Mouse (Mus musculus) liver, postnatal 0 days (tissue): Measurements from ENCODE around the gene Elmo2. TPM values are rescaled to one million over a fixed set of nuclear protein-coding genes. Genes with fewer than 3 reads are reported as not detected.

Source experiments
- ATAC-seq: fragments of 200-750 bp; cut with Nextera tagmentation; 2 replicates; pipeline ENCODE4 v1.8.0; 2017; ENCODE audit warnings: mild to moderate bottlenecking, moderate library complexity
- DNase-seq: peaks from one replicate; pipeline ENCODE4 v3.0.0-alpha.2; 2016
- H3K27ac ChIP-seq: fragments of 300-500 bp; sonication (generic); 2 replicates; pipeline ENCODE4 v1.5.1; 2014; ENCODE audit warnings: antibody characterized with exemption, moderate library complexity, mild to moderate bottlenecking, low read depth
- H3K27me3 ChIP-seq: fragments of 300-500 bp; sonication (generic); 2 replicates; pipeline ENCODE4 v1.6.1; 2014; ENCODE audit warnings: low read length, control low read depth, mixed read lengths; ENCODE audit not compliant: insufficient read depth
- H3K36me3 ChIP-seq: fragments of 300-500 bp; sonication (generic); replicated peaks from 2 replicates; pipeline ENCODE4 v1.6.1; 2014; ENCODE audit warnings: mild to moderate bottlenecking, control low read depth, low read length, moderate library complexity, mixed read lengths; ENCODE audit not compliant: insufficient read depth
- H3K4me1 ChIP-seq: fragments of 300-500 bp; sonication (generic); 2 replicates; pipeline ENCODE4 v1.6.1; 2014; ENCODE audit warnings: antibody characterized with exemption, mild to moderate bottlenecking, control low read depth; ENCODE audit not compliant: insufficient read depth
- H3K4me2 ChIP-seq: fragments of 300-500 bp; sonication (generic); 2 replicates; pipeline ENCODE4 v1.6.1; 2014; ENCODE audit warnings: low read depth, mild to moderate bottlenecking, low read length, moderate library complexity, mixed read lengths
- H3K4me3 ChIP-seq: fragments of 300-500 bp; sonication (generic); 2 replicates; pipeline ENCODE4 v1.5.1; 2014; ENCODE audit warnings: low read depth, low read length
- H3K9ac ChIP-seq: fragments of 300-500 bp; sonication (generic); replicated peaks from 2 replicates; pipeline ENCODE4 v1.6.1; 2014; ENCODE audit warnings: mild to moderate bottlenecking, moderate library complexity
- H3K9me3 ChIP-seq: fragments of 300-500 bp; sonication (generic); 2 replicates; pipeline ENCODE4 v1.6.1; 2016; ENCODE audit warnings: mild to moderate bottlenecking, control low read depth, low read length, mixed read lengths
- CTCF ChIP-seq: sonication (generic); IDR thresholded peaks from 2 replicates; pipeline ENCODE4 v1.5.1; 2016; ENCODE audit warnings: antibody characterized with exemption, low read depth
- EP300 ChIP-seq: IDR thresholded peaks from 2 replicates; pipeline ENCODE4 v1.6.1; 2016; ENCODE audit warnings: antibody characterized with exemption, low read depth, mild to moderate bottlenecking
- WGBS: fragments of 180-500 bp; shearing (Covaris S2); extraction: QIAGEN DNeasy Blood & Tissue Kit; methylation state at CpG from one replicate; pipeline ENCODE4 v1.1.7; 2014; ENCODE audit not compliant: insufficient replicate concordance; 5-methylcytosine and 5-hydroxymethylcytosine counted together
- polyA plus RNA-seq: library from polyadenylated mRNA; unstranded; fragments of >200 nt; fragmentation: Nextera tagmentation; extraction: Ambion mirVana; gene quantifications from 2 replicates; pipeline ENCODE4 v1.2.1, GENCODE M21; 2015

The Elmo2 gene
- polyA plus RNA-seq, 1 experiment from 2014 or later = 12.3 TPM

DNA sequence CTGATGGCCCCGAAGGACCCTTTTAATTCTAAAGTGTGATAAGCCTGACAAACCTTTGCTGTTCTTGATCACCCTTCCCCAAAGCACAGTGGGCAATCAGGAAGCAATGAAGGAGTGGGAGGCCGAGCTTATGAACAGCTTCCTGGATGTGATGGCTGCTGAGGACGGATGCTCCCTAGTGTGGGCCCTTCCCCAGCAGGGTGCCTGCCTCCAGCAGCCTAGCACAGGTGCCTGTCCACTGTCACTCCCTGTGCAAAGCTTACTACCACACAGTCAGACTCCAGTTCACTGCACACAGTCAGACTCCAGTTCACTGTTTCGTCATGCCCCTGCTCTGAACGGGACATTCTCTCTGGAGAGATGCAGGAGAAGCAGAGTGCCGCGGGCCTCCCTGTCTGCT is 13.9 kb downstream of the Elmo2 start:
- 68% methylated on average over 7 of the region's 7 CpGs for WGBS
- TF ChIP-seq CTCF (no peak), EP300 (no peak)
- DNase-seq (no peak), ATAC-seq (no peak)
- Histone ChIP-seq H3K27me3 (no peaks in the 10 kb centered on the region), H3K9ac (no peak overlapping the region), H3K27ac (no peak overlapping the region), H3K4me1 (peaks cover 4% of the 10 kb centered on the region), H3K4me2 (no peak overlapping the region), H3K9me3 (no peaks in the 10 kb centered on the region), H3K4me3 (no peak overlapping the region), H3K36me3 (peaks cover 40% of the 10 kb centered on the region)

DNA sequence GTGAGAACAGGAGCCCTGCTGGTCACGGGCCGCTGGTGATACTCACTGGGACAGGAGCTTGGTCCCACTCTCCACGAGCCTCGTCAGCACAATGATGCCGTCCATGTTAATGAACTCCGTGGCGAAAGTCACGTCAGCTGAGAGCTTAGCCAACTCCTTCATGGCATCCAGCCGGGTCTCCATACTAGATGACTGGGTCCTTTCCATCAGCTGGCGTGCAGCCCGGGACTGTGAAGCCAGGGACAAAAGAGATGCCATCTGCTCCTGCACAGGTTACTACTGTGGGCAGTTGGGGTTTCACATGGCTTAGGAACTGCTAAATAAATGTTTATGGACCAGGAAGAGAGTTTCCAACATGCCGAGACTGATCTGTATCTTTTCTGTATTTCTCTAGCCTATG is 14.7 kb downstream of the Elmo2 start:
- Histone ChIP-seq H3K9ac (no peak overlapping the region), H3K36me3 (peaks cover 41% of the 10 kb centered on the region), H3K4me1 (no peaks in the 10 kb centered on the region; the same call in 1 of the 2 replicates), H3K4me2 (no peak overlapping the region), H3K27me3 (no peaks in the 10 kb centered on the region), H3K4me3 (no peak overlapping the region), H3K9me3 (no peaks in the 10 kb centered on the region), H3K27ac (no peak overlapping the region)
- WGBS = 86% methylated on average over 12 of the region's 12 CpGs
- DNase-seq = no peak
- ATAC-seq = no peak
- TF ChIP-seq CTCF (no peak), EP300 (no peak)

DNA sequence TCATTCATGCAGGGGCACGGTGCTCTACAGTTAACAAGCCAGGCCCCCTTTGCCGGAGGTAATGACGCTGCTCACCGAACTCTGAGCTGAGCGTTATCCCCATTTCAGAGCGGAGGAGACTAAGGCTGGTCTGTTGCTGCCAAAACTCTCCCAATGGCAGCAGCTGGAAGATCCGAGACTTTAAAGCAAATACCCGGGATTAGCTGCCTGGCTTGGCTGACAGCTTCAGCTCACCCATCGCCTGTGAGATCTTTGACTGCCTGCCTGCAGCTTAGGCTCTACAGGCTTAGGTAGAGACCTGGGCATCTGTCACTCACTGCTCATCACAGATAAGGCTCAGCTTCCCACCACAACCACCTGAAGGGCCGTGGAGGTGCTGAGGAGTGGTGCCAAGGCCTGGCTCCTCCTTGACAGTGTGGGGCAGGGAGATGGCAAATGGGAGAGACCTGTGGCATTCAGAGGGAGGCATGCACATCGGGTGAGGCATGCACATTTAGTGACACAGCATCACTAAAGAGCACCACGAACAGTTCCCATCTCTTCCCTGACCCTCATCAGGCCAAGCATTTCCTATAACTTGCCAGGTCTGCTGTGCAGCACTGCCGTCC is 15.4 kb downstream of the Elmo2 start:
- no peak for TF ChIP-seq CTCF
- no peak for TF ChIP-seq EP300
- Histone ChIP-seq H3K27ac (no peak overlapping the region), H3K9ac (no peak overlapping the region), H3K27me3 (no peaks in the 10 kb centered on the region), H3K4me1 (no peaks in the 10 kb centered on the region; the same call in 1 of the 2 replicates), H3K9me3 (no peaks in the 10 kb centered on the region), H3K36me3 (peaks cover 41% of the 10 kb centered on the region), H3K4me2 (no peak overlapping the region), H3K4me3 (no peak overlapping the region)
- no peak for ATAC-seq
- DNase-seq = no peak
- 79% methylated on average over 13 of the region's 13 CpGs for WGBS

DNA sequence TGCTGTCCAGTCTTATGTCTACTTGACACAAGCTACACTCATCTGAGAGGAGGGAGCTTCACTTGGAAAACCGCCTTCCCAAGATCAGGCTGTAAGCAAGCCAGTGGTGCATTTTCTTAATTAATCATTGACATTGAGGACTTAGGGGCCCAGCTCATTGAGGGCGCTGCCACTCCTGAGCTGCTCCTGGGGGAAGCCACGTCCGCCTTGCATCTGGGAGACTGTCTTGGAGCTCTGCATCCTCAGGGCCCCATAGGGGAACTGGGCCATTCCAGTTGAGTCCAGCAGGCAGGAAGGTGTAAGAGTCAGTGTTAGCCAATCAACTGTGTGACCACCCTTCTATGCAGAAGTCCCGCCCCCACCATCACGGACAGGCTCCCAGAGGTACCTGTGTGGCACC is 18.5 kb downstream of the Elmo2 start:
- no peak overlapping the region for H3K4me3 ChIP-seq
- ATAC-seq (no peak), DNase-seq (no peak)
- H3K4me2 ChIP-seq = no peak overlapping the region
- H3K27ac ChIP-seq = no peak overlapping the region
- 84% methylated on average over 6 of the region's 6 CpGs for WGBS
- TF ChIP-seq EP300 (no peak), CTCF (no peak)
- H3K4me1 ChIP-seq = peaks cover 3% of the 10 kb centered on the region
- H3K36me3 ChIP-seq = peaks cover 38% of the 10 kb centered on the region
- no peaks in the 10 kb centered on the region for H3K9me3 ChIP-seq
- H3K27me3 ChIP-seq = no peaks in the 10 kb centered on the region
- no peak overlapping the region for H3K9ac ChIP-seq

DNA sequence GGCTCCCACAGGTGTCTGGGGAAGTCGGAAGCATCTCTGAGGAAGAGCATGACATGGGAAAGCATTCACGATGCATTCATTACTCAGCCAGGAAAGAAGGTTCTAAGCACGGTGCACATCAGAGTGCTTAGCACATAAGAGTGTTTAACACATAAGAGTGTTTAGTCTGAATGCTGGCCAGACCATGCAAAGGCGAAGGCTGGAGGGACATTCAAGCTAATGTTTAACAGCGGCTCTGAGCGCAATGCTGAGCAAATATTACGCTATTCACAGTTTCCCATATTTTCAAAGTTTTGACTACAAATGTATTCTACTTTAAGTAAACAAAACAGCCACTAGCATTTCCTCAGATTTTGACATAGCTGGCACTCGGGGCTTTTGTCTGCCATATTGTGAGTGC is 20.8 kb downstream of the Elmo2 start:
- Histone ChIP-seq H3K27me3 (no peaks in the 10 kb centered on the region), H3K4me2 (peak overlapping the region; percentile 22; the same call in 1 of the 2 replicates), H3K9ac (no peak overlapping the region), H3K4me3 (no peak overlapping the region), H3K9me3 (no peaks in the 10 kb centered on the region), H3K4me1 (peaks cover 3% of the 10 kb centered on the region), H3K27ac (peak overlapping the region; percentile 65), H3K36me3 (peaks cover 36% of the 10 kb centered on the region)
- ATAC-seq (peak; percentile 75), DNase-seq (no peak)
- WGBS = 63% methylated on average over 8 of the region's 8 CpGs
- TF ChIP-seq CTCF = no peak
- no peak for TF ChIP-seq EP300

DNA sequence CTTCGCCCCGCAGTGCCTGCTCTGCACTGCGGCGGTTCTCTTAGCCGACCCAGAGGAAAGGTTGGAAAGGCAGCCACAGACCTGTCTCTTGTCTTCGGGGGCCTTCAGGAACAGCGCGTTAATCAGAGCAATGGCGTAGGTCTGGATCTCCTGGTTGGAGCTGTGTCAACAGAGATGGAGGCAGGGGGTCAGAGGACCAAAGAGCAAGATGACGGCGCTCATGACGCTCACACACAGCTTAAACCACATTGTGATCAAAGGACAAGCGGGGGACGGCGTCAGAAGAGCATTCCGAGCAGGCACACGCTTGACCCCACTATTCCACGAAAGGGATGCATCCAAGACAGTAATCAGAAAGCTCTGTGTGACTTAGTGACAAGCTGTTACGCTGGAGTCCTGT is 21.5 kb downstream of the Elmo2 start:
- Histone ChIP-seq H3K9me3 (no peaks in the 10 kb centered on the region), H3K4me2 (peak overlapping the region; percentile 22), H3K27me3 (no peaks in the 10 kb centered on the region), H3K9ac (no peak overlapping the region), H3K4me3 (no peak overlapping the region), H3K27ac (peak overlapping the region; percentile 65), H3K36me3 (peaks cover 35% of the 10 kb centered on the region), H3K4me1 (peaks cover 3% of the 10 kb centered on the region)
- TF ChIP-seq CTCF (no peak), EP300 (no peak)
- ATAC-seq (peak; percentile 71), DNase-seq (no peak)
- WGBS = 74% methylated on average over 19 of the region's 19 CpGs
